Mouse (Mus musculus): ENCODE measurements at regions not wholly inside any gene's neighbourhood (a gene's known extent, or its start where the extent isn't known, plus 50 kb on each side); places are given as distances from the start of the nearest gene placed in this dataset.

GRCm38 (mm10) chr1:42490856-42491643 lies 204.5 kb upstream of the Pou3f3 start:
- TF ChIP-seq CTCF (IDR thresholded peaks at IDR 0.05; ENCODE audit: control insufficient read depth, insufficient read depth, insufficient read length) (no peak), MYOD1 (IDR thresholded peaks at IDR 0.05; ENCODE audit: control insufficient read depth, insufficient read length, low read depth) (no peak), MAX (IDR thresholded peaks at IDR 0.05) (no peak), FOSL1 (IDR thresholded peaks at IDR 0.05; ENCODE audit: insufficient read depth, low read length, poor library complexity, severe bottlenecking) (no peak), USF1 (IDR thresholded peaks at IDR 0.05; ENCODE audit: low read depth) (no peak)

All from C2C12 (cell line).